Mouse (Mus musculus): Measurements from ENCODE around the gene Clic1. TPM values are rescaled to one million over a fixed set of nuclear protein-coding genes. Genes with fewer than 3 reads are reported as not detected.

The Clic1 gene
- polyA plus RNA-seq, 1 experiment = 173 TPM

DNA sequence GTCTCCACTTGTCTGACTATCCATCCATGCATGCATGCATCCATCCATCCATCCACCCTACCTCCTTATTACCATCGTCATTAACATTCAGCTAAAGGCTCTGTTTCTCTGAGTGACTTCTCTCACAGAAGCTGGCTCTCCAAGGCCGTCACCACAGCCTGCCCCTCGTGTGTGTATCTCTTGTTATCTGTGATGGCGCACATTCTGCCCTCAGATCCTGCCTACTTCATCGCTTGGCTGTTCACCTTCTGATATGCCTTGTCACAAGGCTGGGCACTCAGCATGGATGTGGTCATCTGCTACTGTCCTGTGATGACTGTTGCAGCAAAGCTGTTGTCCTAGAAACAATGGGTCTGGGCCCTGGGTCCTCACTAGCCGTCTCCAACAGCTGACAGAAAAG is 55.0 kb downstream of the Clic1 start:
- no peaks in the 10 kb centered on the region for H3K27me3 ChIP-seq (ENCODE audit: control insufficient read depth, insufficient read depth, low read length, poor library complexity, severe bottlenecking)
- no peaks in the 10 kb centered on the region for H3K9me3 ChIP-seq (replicated peaks; ENCODE audit: control insufficient read depth, insufficient read depth, low read length, poor library complexity, severe bottlenecking)
- H3K4me1 ChIP-seq (ENCODE audit: control insufficient read depth, insufficient read depth, low read length) = no peaks in the 10 kb centered on the region
- TF ChIP-seq EP300 (IDR thresholded peaks at IDR 0.05; ENCODE audit: insufficient read depth, low read depth, low read length) = no peak
- no peak for TF ChIP-seq CTCF (IDR thresholded peaks at IDR 0.05; ENCODE audit: low read depth, low read length)
- no peak for TF ChIP-seq POLR2A (IDR thresholded peaks at IDR 0.05; ENCODE audit: insufficient read depth, low read length)
- no peaks in the 10 kb centered on the region for H3K36me3 ChIP-seq (ENCODE audit: control insufficient read depth, insufficient read depth, low read length, poor library complexity, severe bottlenecking)
- H3K27ac ChIP-seq (ENCODE audit: insufficient read depth, low read length) = no peak overlapping the region
- H3K4me3 ChIP-seq (ENCODE audit: low read depth, low read length) = no peak overlapping the region
- no peak overlapping the region for H3K9ac ChIP-seq (ENCODE audit: low read depth, poor library complexity, severe bottlenecking)

DNA sequence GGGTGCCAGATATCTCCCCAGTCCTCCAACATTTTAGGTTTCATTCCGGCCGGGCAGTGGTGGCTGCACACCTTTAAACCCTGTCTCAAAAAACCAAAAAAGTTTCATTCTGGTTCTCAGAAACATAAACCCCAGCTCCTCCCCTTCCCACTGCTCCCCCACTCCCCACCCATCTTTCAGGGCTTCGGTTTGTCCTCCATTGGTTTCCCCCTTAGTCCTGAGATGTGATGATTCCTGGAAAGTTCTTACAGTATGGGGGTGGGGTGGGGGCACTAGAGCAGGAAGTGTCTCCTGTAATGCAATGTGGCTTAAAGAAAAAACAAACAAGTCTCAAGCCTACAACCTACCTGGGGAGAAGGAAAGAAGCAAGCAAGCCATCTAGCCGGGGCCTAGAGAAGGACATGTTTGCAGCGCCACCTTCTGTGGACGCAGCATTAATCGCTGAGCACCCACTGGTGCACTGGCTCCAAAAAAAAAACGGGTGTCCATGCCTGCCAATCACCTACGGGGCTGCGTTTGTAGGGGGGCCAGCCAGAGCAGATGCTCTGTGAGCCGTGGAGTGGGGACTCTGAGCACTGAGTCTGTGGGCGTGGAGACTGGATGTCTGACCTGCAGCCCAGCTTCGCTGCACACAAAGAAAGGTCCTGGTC is 56.1 kb downstream of the Clic1 start:
- H3K27ac ChIP-seq (ENCODE audit: insufficient read depth, low read length) = no peak overlapping the region
- no peaks in the 10 kb centered on the region for H3K27me3 ChIP-seq (ENCODE audit: control insufficient read depth, insufficient read depth, low read length, poor library complexity, severe bottlenecking)
- no peaks in the 10 kb centered on the region for H3K36me3 ChIP-seq (ENCODE audit: control insufficient read depth, insufficient read depth, low read length, poor library complexity, severe bottlenecking)
- H3K9ac ChIP-seq (ENCODE audit: low read depth, poor library complexity, severe bottlenecking) = no peak overlapping the region
- no peaks in the 10 kb centered on the region for H3K4me1 ChIP-seq (ENCODE audit: control insufficient read depth, insufficient read depth, low read length)
- TF ChIP-seq CTCF (IDR thresholded peaks at IDR 0.05; ENCODE audit: low read depth, low read length) (peak; percentile 75), POLR2A (IDR thresholded peaks at IDR 0.05; ENCODE audit: insufficient read depth, low read length) (no peak), EP300 (IDR thresholded peaks at IDR 0.05; ENCODE audit: insufficient read depth, low read depth, low read length) (no peak)
- H3K4me3 ChIP-seq (ENCODE audit: low read depth, low read length) = no peak overlapping the region
- no peaks in the 10 kb centered on the region for H3K9me3 ChIP-seq (replicated peaks; ENCODE audit: control insufficient read depth, insufficient read depth, low read length, poor library complexity, severe bottlenecking)

DNA sequence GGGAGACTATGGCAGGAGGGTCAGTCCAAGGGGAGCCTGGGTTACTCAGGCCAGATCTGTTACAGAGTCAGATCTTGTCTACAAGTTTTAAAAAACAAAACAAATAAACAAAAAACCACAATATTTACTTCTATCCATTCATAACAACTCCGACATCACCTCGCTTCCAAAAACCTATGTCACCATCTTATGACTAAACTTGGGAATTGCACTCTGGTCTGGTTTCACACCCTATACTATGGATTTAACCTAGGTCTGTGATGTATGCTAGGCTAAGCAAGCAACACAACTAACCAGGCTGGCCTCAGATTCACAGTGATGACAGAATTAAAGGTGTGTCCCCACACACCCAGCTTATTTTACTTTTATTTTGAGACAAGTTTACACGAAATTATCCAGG is 56.8 kb downstream of the Clic1 start:
- no peaks in the 10 kb centered on the region for H3K36me3 ChIP-seq (ENCODE audit: control insufficient read depth, insufficient read depth, low read length, poor library complexity, severe bottlenecking)
- no peak overlapping the region for H3K4me3 ChIP-seq (ENCODE audit: low read depth, low read length)
- H3K27ac ChIP-seq (ENCODE audit: insufficient read depth, low read length) = no peak overlapping the region
- no peaks in the 10 kb centered on the region for H3K27me3 ChIP-seq (ENCODE audit: control insufficient read depth, insufficient read depth, low read length, poor library complexity, severe bottlenecking)
- no peaks in the 10 kb centered on the region for H3K4me1 ChIP-seq (ENCODE audit: control insufficient read depth, insufficient read depth, low read length)
- no peak overlapping the region for H3K9ac ChIP-seq (ENCODE audit: low read depth, poor library complexity, severe bottlenecking)
- H3K9me3 ChIP-seq (replicated peaks; ENCODE audit: control insufficient read depth, insufficient read depth, low read length, poor library complexity, severe bottlenecking) = no peaks in the 10 kb centered on the region
- TF ChIP-seq CTCF (IDR thresholded peaks at IDR 0.05; ENCODE audit: low read depth, low read length) (no peak), EP300 (IDR thresholded peaks at IDR 0.05; ENCODE audit: insufficient read depth, low read depth, low read length) (no peak), POLR2A (IDR thresholded peaks at IDR 0.05; ENCODE audit: insufficient read depth, low read length) (no peak)

DNA sequence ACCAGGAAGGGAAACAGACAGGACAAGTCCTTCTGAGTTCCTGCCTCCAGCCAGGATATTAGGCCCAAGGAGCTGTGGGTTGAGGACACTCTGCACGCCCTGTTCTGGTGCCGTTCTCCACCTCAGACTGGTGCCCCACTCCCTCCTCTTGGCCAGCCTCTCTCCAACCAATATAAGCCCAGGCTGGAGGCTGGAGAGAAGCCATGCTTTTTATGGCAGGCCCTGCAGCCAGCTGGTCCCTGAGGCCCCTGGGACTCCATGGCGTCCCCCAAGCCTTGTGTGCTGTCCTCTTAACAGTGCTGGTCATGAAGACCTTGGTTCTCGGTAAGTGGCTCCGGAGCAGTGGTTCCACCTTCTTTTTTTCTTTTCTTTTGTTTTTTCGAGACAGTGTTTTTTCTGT is 58.3 kb downstream of the Clic1 start, which contains the start of gene Ly6g5c:
TSS of gene Ly6g5c (plus strand) at position 183 of the 400 bp plus-strand sequence.
- Histone ChIP-seq H3K4me3 (ENCODE audit: low read depth, low read length) (no peak within 1 kb of the TSS), H3K9me3 (replicated peaks; ENCODE audit: control insufficient read depth, insufficient read depth, low read length, poor library complexity, severe bottlenecking) (no peaks in the 10 kb centered on the region), H3K4me1 (ENCODE audit: control insufficient read depth, insufficient read depth, low read length) (no peaks in the 10 kb centered on the region), H3K9ac (ENCODE audit: low read depth, poor library complexity, severe bottlenecking) (no peak within 1 kb of the TSS), H3K36me3 (ENCODE audit: control insufficient read depth, insufficient read depth, low read length, poor library complexity, severe bottlenecking) (no peaks in the 10 kb centered on the region), H3K27me3 (ENCODE audit: control insufficient read depth, insufficient read depth, low read length, poor library complexity, severe bottlenecking) (no peaks in the 10 kb centered on the region), H3K27ac (ENCODE audit: insufficient read depth, low read length) (no peak within 1 kb of the TSS)
- TF ChIP-seq EP300 (IDR thresholded peaks at IDR 0.05; ENCODE audit: insufficient read depth, low read depth, low read length) (no peak), POLR2A (IDR thresholded peaks at IDR 0.05; ENCODE audit: insufficient read depth, low read length) (no peak), CTCF (IDR thresholded peaks at IDR 0.05; ENCODE audit: low read depth, low read length) (no peak)

Other genes starting within 250 kb of the Clic1 start
- gene Cyp21a1, start 245.4 kb upstream of the Clic1 start, polyA plus RNA-seq (2011; ENCODE audit: insufficient read depth, insufficient read length, low read depth, missing spikeins) = not detected in 2 replicates
- 18.7 and 25.8 TPM in 2 replicates for gene Stk19, start 213.0 kb upstream of the Clic1 start, polyA plus RNA-seq (2011; ENCODE audit: insufficient read depth, insufficient read length, low read depth, missing spikeins)
- gene Dxo, start 212.9 kb upstream of the Clic1 start, polyA plus RNA-seq (2011; ENCODE audit: insufficient read depth, insufficient read length, low read depth, missing spikeins) = 22.6 and 24.5 TPM in 2 replicates
- 12.7 and 13.1 TPM in 2 replicates for gene Skiv2l, start 199.8 kb upstream of the Clic1 start, polyA plus RNA-seq (2011; ENCODE audit: insufficient read depth, insufficient read length, low read depth, missing spikeins)
- 53.0 and 63.6 TPM in 2 replicates for gene Nelfe, start 199.6 kb upstream of the Clic1 start, polyA plus RNA-seq (2011; ENCODE audit: insufficient read depth, insufficient read length, low read depth, missing spikeins)
- gene Cfb, start 187.4 kb upstream of the Clic1 start, polyA plus RNA-seq (2011; ENCODE audit: insufficient read depth, insufficient read length, low read depth, missing spikeins) = not detected in 2 replicates
- gene Zbtb12, start 170.5 kb upstream of the Clic1 start, polyA plus RNA-seq (2011; ENCODE audit: insufficient read depth, insufficient read length, low read depth, missing spikeins) = 22.8 and 24.7 TPM in 2 replicates
- gene Gm20547, start 167.9 kb upstream of the Clic1 start, polyA plus RNA-seq (2011; ENCODE audit: insufficient read depth, insufficient read length, low read depth, missing spikeins) = 0.41 TPM in 1 of 2 replicates, not detected in the other
- 9.9 and 10.8 TPM in 2 replicates for gene C2, start 151.7 kb upstream of the Clic1 start, polyA plus RNA-seq (2011; ENCODE audit: insufficient read depth, insufficient read length, low read depth, missing spikeins)
- gene Ehmt2, start 151.5 kb upstream of the Clic1 start, polyA plus RNA-seq (2011; ENCODE audit: insufficient read depth, insufficient read length, low read depth, missing spikeins) = 60.9 and 75.4 TPM in 2 replicates
- gene Slc44a4, start 135.5 kb upstream of the Clic1 start, polyA plus RNA-seq (2011; ENCODE audit: insufficient read depth, insufficient read length, low read depth, missing spikeins) = 5.3 and 5.8 TPM in 2 replicates
- gene Neu1, start 118.7 kb upstream of the Clic1 start, polyA plus RNA-seq (2011; ENCODE audit: insufficient read depth, insufficient read length, low read depth, missing spikeins) = 13.6 and 15.1 TPM in 2 replicates
- gene Hspa1b, start 90.7 kb upstream of the Clic1 start, polyA plus RNA-seq (2011; ENCODE audit: insufficient read depth, insufficient read length, low read depth, missing spikeins) = 2.6 and 3.0 TPM in 2 replicates
- gene Gm20481, start 80.1 kb upstream of the Clic1 start, polyA plus RNA-seq (2011; ENCODE audit: insufficient read depth, insufficient read length, low read depth, missing spikeins) = not detected in 2 replicates
- gene Hspa1a, start 77.8 kb upstream of the Clic1 start, polyA plus RNA-seq (2011; ENCODE audit: insufficient read depth, insufficient read length, low read depth, missing spikeins) = 1.9 and 2.5 TPM in 2 replicates
- gene Hspa1l, start 77.3 kb upstream of the Clic1 start, polyA plus RNA-seq (2011; ENCODE audit: insufficient read depth, insufficient read length, low read depth, missing spikeins) = 0.25 TPM in 1 of 2 replicates, not detected in the other
- gene Lsm2, start 68.1 kb upstream of the Clic1 start, polyA plus RNA-seq (2011; ENCODE audit: insufficient read depth, insufficient read length, low read depth, missing spikeins) = 163 and 166 TPM in 2 replicates
- gene Vars, start 49.0 kb upstream of the Clic1 start, polyA plus RNA-seq (2011; ENCODE audit: insufficient read depth, insufficient read length, low read depth, missing spikeins) = 108 and 123 TPM in 2 replicates
- 0.30 and 0.33 TPM in 2 replicates for gene Vwa7, start 33.4 kb upstream of the Clic1 start, polyA plus RNA-seq (2011; ENCODE audit: insufficient read depth, insufficient read length, low read depth, missing spikeins)
- 1.7 and 3.9 TPM in 2 replicates for gene Sapcd1, start 21.9 kb upstream of the Clic1 start, polyA plus RNA-seq (2011; ENCODE audit: insufficient read depth, insufficient read length, low read depth, missing spikeins)
- 6.7 and 7.4 TPM in 2 replicates for gene Msh5, start 3.2 kb upstream of the Clic1 start, polyA plus RNA-seq (2011; ENCODE audit: insufficient read depth, insufficient read length, low read depth, missing spikeins)
- 92.5 and 101 TPM in 2 replicates for gene Ddah2, start 9.1 kb downstream of the Clic1 start, polyA plus RNA-seq (2011; ENCODE audit: insufficient read depth, insufficient read length, low read depth, missing spikeins)
- 3.7 and 4.0 TPM in 2 replicates for gene Ly6g6c, start 15.4 kb downstream of the Clic1 start, polyA plus RNA-seq (2011; ENCODE audit: insufficient read depth, insufficient read length, low read depth, missing spikeins)
- gene Mpig6b, start 16.2 kb downstream of the Clic1 start, polyA plus RNA-seq (2011; ENCODE audit: insufficient read depth, insufficient read length, low read depth, missing spikeins) = 2.8 and 3.3 TPM in 2 replicates
- 27.5 and 31.2 TPM in 2 replicates for gene Ly6g6e, start 26.9 kb downstream of the Clic1 start, polyA plus RNA-seq (2011; ENCODE audit: insufficient read depth, insufficient read length, low read depth, missing spikeins)
- gene Ly6g6d, start 28.1 kb downstream of the Clic1 start, polyA plus RNA-seq (2011; ENCODE audit: insufficient read depth, insufficient read length, low read depth, missing spikeins) = 1.3 and 1.9 TPM in 2 replicates
- not detected in 2 replicates for gene Ly6g6f, start 35.6 kb downstream of the Clic1 start, polyA plus RNA-seq (2011; ENCODE audit: insufficient read depth, insufficient read length, low read depth, missing spikeins)
- gene Abhd16a, start 39.3 kb downstream of the Clic1 start, polyA plus RNA-seq (2011; ENCODE audit: insufficient read depth, insufficient read length, low read depth, missing spikeins) = 12.7 and 15.6 TPM in 2 replicates
- not detected in 2 replicates for gene Ly6g5c, start 58.3 kb downstream of the Clic1 start, polyA plus RNA-seq (2011; ENCODE audit: insufficient read depth, insufficient read length, low read depth, missing spikeins)
- gene Ly6g5b, start 65.5 kb downstream of the Clic1 start, polyA plus RNA-seq (2011; ENCODE audit: insufficient read depth, insufficient read length, low read depth, missing spikeins) = not detected in 2 replicates
- gene Gpank1, start 71.5 kb downstream of the Clic1 start, polyA plus RNA-seq (2011; ENCODE audit: insufficient read depth, insufficient read length, low read depth, missing spikeins) = 18.9 and 19.1 TPM in 2 replicates
- 146 and 173 TPM in 2 replicates for gene Csnk2b, start 72.1 kb downstream of the Clic1 start, polyA plus RNA-seq (2011; ENCODE audit: insufficient read depth, insufficient read length, low read depth, missing spikeins)
- gene D17H6S53E, start 76.4 kb downstream of the Clic1 start, polyA plus RNA-seq (2011; ENCODE audit: insufficient read depth, insufficient read length, low read depth, missing spikeins) = 4.3 and 8.1 TPM in 2 replicates
- not detected in 2 replicates for gene Apom, start 82.1 kb downstream of the Clic1 start, polyA plus RNA-seq (2011; ENCODE audit: insufficient read depth, insufficient read length, low read depth, missing spikeins)
- 231 and 262 TPM in 2 replicates for gene Bag6, start 85.2 kb downstream of the Clic1 start, polyA plus RNA-seq (2011; ENCODE audit: insufficient read depth, insufficient read length, low read depth, missing spikeins)
- 236 and 256 TPM in 2 replicates for gene Prrc2a, start 114.9 kb downstream of the Clic1 start, polyA plus RNA-seq (2011; ENCODE audit: insufficient read depth, insufficient read length, low read depth, missing spikeins)
- gene Aif1, start 126.1 kb downstream of the Clic1 start, polyA plus RNA-seq (2011; ENCODE audit: insufficient read depth, insufficient read length, low read depth, missing spikeins) = 2.1 TPM in 1 of 2 replicates, not detected in the other
- gene Lst1, start 138.5 kb downstream of the Clic1 start, polyA plus RNA-seq (2011; ENCODE audit: insufficient read depth, insufficient read length, low read depth, missing spikeins) = 2.3 and 2.5 TPM in 2 replicates
- 10.7 and 14.2 TPM in 2 replicates for gene Ltb, start 144.5 kb downstream of the Clic1 start, polyA plus RNA-seq (2011; ENCODE audit: insufficient read depth, insufficient read length, low read depth, missing spikeins)
- not detected in 2 replicates for gene Tnf, start 152.0 kb downstream of the Clic1 start, polyA plus RNA-seq (2011; ENCODE audit: insufficient read depth, insufficient read length, low read depth, missing spikeins)
- gene Lta, start 155.4 kb downstream of the Clic1 start, polyA plus RNA-seq (2011; ENCODE audit: insufficient read depth, insufficient read length, low read depth, missing spikeins) = 0.64 TPM in 1 of 2 replicates, not detected in the other
- not detected in 2 replicates for gene Gm16181, start 170.9 kb downstream of the Clic1 start, polyA plus RNA-seq (2011; ENCODE audit: insufficient read depth, insufficient read length, low read depth, missing spikeins)
- gene Atp6v1g2, start 183.7 kb downstream of the Clic1 start, polyA plus RNA-seq (2011; ENCODE audit: insufficient read depth, insufficient read length, low read depth, missing spikeins) = 2.3 and 4.2 TPM in 2 replicates
- 7.9 and 12.5 TPM in 2 replicates for gene Nfkbil1, start 185.8 kb downstream of the Clic1 start, polyA plus RNA-seq (2011; ENCODE audit: insufficient read depth, insufficient read length, low read depth, missing spikeins)
- 245 and 258 TPM in 2 replicates for gene Ddx39b, start 191.8 kb downstream of the Clic1 start, polyA plus RNA-seq (2011; ENCODE audit: insufficient read depth, insufficient read length, low read depth, missing spikeins)
- gene H2-D1, start 212.8 kb downstream of the Clic1 start, polyA plus RNA-seq (2011; ENCODE audit: insufficient read depth, insufficient read length, low read depth, missing spikeins) = 19.8 and 23.1 TPM in 2 replicates

Data from ES-Bruce4 (cell line).